Mouse (Mus musculus): ENCODE measurements around the gene Magix.

Gene Magix

GRCm38 (mm10) chrX:7632560-7632959 lies 48.5 kb downstream of the Magix start:
- DNase-seq (ENCODE audit: low spot score), result no peak
